Mouse (Mus musculus) embryo, embryonic 10.5 days (tissue): ENCODE data around the gene Zbtb43.

Experiments
- DNase-seq: peaks from one replicate; pipeline ENCODE4 v3.0.0-alpha.2; 2015; ENCODE audit warnings: low spot score

Zbtb43 gene

GRCm38 (mm10) chr2:33429339-33429738 is 39.0 kb downstream of the Zbtb43 start:
- no peak for DNase-seq

GRCm38 (mm10) chr2:33426640-33427398 is 41.5 kb downstream of the Zbtb43 start:
- DNase-seq = no peak

- DNase-seq = no peak
Measured at GRCm38 (mm10) chr2:33417454-33417853, 50.9 kb downstream of the Zbtb43 start.

GRCm38 (mm10) chr2:33414019-33414418 is 54.3 kb downstream of the Zbtb43 start:
- DNase-seq = no peak

- DNase-seq = no peak
Measured at GRCm38 (mm10) chr2:33412111-33412510, 56.2 kb downstream of the Zbtb43 start.

GRCm38 (mm10) chr2:33403511-33404003 is 64.8 kb downstream of the Zbtb43 start:
- no peak for DNase-seq

- DNase-seq = no peak
Measured at GRCm38 (mm10) chr2:33402638-33403037, 65.7 kb downstream of the Zbtb43 start.

- DNase-seq = peak; percentile 81
Measured at GRCm38 (mm10) chr2:33402236-33402635, 66.1 kb downstream of the Zbtb43 start.

- DNase-seq = no peak
Measured at GRCm38 (mm10) chr2:33401217-33401616, 67.1 kb downstream of the Zbtb43 start.

- DNase-seq = no peak
Measured at GRCm38 (mm10) chr2:33400541-33400940, 67.8 kb downstream of the Zbtb43 start.
